Mouse (Mus musculus) spleen, adult 2 months (tissue): ENCODE measurements around the gene Erfe. TPM values are rescaled to one million over a fixed set of nuclear protein-coding genes. Genes with fewer than 3 reads are reported as not detected.

Experiments
- DNase-seq, 2 experiments: peaks; one replicate each; pipeline versions ENCODE4 v3.0.0 to v3.0.0-alpha.2; 2012 to 2021; ENCODE audit warnings: low spot score in 2 of 2, low read depth in 1 of 2
- H3K27ac ChIP-seq: fragments of 200-500 bp; 2 replicates; pipeline ENCODE4 v1.5.1; 2012; ENCODE audit warnings: low read length, inconsistent platforms; ENCODE audit not compliant: insufficient read depth
- H3K27me3 ChIP-seq: fragments of 200-500 bp; 2 replicates; pipeline ENCODE4 v1.6.1; 2012; ENCODE audit warnings: mild to moderate bottlenecking, moderate library complexity, low read length, inconsistent platforms; ENCODE audit not compliant: control insufficient read depth, insufficient read depth
- H3K36me3 ChIP-seq: fragments of 200-500 bp; 2 replicates; pipeline ENCODE4 v1.6.1; 2012; ENCODE audit warnings: mild to moderate bottlenecking, low read length, inconsistent platforms; ENCODE audit not compliant: control insufficient read depth, insufficient read depth
- H3K4me1 ChIP-seq: fragments of 200-500 bp; 2 replicates; pipeline ENCODE4 v1.6.1; 2011; ENCODE audit warnings: inconsistent platforms; ENCODE audit not compliant: control insufficient read depth, insufficient read depth, insufficient read length
- H3K4me3 ChIP-seq: fragments of 200-500 bp; 2 replicates; pipeline ENCODE4 v1.5.1; 2011; ENCODE audit warnings: mild to moderate bottlenecking, inconsistent platforms; ENCODE audit not compliant: insufficient read depth, insufficient read length; ENCODE audit errors: extremely low read depth
- CTCF ChIP-seq: fragments of 200-500 bp; IDR thresholded peaks from 2 replicates; pipeline ENCODE4 v1.5.1; 2011; ENCODE audit warnings: mild to moderate bottlenecking, inconsistent platforms; ENCODE audit not compliant: insufficient read depth, insufficient read length, insufficient replicate concordance; ENCODE audit errors: extremely low read depth
- POLR2A ChIP-seq: fragments of 200-500 bp; IDR thresholded peaks from 2 replicates; pipeline ENCODE4 v1.6.1; 2011; ENCODE audit warnings: low read depth, low read length, inconsistent platforms
- WGBS: fragments of 180-500 bp; shearing (Covaris S2); methylation state at CpG from one replicate; pipeline ENCODE4 v1.1.7; 2018; 5-methylcytosine and 5-hydroxymethylcytosine counted together
- polyA plus RNA-seq: library from polyadenylated mRNA; depleted of rRNA; stranded (reverse); fragments of >200 nt; gene quantifications from 2 replicates; pipeline ENCODE4 v1.2.3, GENCODE M21; 2012; rRNA removed

Gene Erfe
- polyA plus RNA-seq, 1 experiment, result 0.51 TPM

- TF ChIP-seq POLR2A (no peak), CTCF (no peak)
- no peak for DNase-seq
- peak overlapping the region; percentile 85 for H3K27ac ChIP-seq
- H3K4me1 ChIP-seq, result peaks cover 9% of the 10 kb centered on the region
- H3K27me3 ChIP-seq, result no peaks in the 10 kb centered on the region
- WGBS, result under 1% methylated on average over 14 of the region's 14 CpGs
- H3K36me3 ChIP-seq, result no peaks in the 10 kb centered on the region
- peak overlapping the region; percentile 63 for H3K4me3 ChIP-seq
Observed at GRCm38 (mm10) chr1:91413536-91413897, 47.3 kb downstream of the Erfe start.

GRCm38 (mm10) chr1:91413898-91414594 is 47.8 kb downstream of the Erfe start, which contains the start of gene Hes6:
Gene Hes6, minus strand, starts transcription at chr1:91414038.
- Histone ChIP-seq H3K27ac (peak within 1 kb of the TSS; percentile 85), H3K36me3 (no peaks in the 10 kb centered on the region), H3K4me1 (peaks cover 9% of the 10 kb centered on the region), H3K27me3 (no peaks in the 10 kb centered on the region), H3K4me3 (peak within 1 kb of the TSS; percentile 91)
- WGBS, result 2% methylated on average over 35 of the region's 39 CpGs
- DNase-seq, result peak in 1 of 2 experiments; percentile 39
- TF ChIP-seq POLR2A (no peak; the same call in 1 of the 2 replicates), CTCF (no peak)

- Histone ChIP-seq H3K4me1 (peaks cover 9% of the 10 kb centered on the region), H3K27ac (no peak overlapping the region), H3K36me3 (no peaks in the 10 kb centered on the region), H3K4me3 (no peak overlapping the region), H3K27me3 (no peaks in the 10 kb centered on the region)
- DNase-seq, result no peak
- no peak for TF ChIP-seq POLR2A
- no peak for TF ChIP-seq CTCF
- WGBS, result 65% methylated on average over 4 of the region's 4 CpGs
Observed at GRCm38 (mm10) chr1:91414903-91415302, 48.7 kb downstream of the Erfe start.

- Histone ChIP-seq H3K27me3 (no peaks in the 10 kb centered on the region), H3K36me3 (no peaks in the 10 kb centered on the region), H3K4me1 (peaks cover 9% of the 10 kb centered on the region), H3K4me3 (no peak overlapping the region), H3K27ac (no peak overlapping the region)
- no peak for DNase-seq
- 86% methylated on average over 5 of the region's 5 CpGs for WGBS
- TF ChIP-seq POLR2A (no peak), CTCF (no peak)
Observed at GRCm38 (mm10) chr1:91415311-91415710, 49.1 kb downstream of the Erfe start.

- H3K4me1 ChIP-seq, result peaks cover 3% of the 10 kb centered on the region; the same call in 1 of the 2 replicates
- WGBS, result 79% methylated on average over 1 of the region's 1 CpGs
- no peak overlapping the region for H3K27ac ChIP-seq
- H3K36me3 ChIP-seq, result no peaks in the 10 kb centered on the region
- H3K4me3 ChIP-seq, result no peak overlapping the region
- TF ChIP-seq CTCF, result no peak
- TF ChIP-seq POLR2A, result no peak
- no peak for DNase-seq
- no peaks in the 10 kb centered on the region for H3K27me3 ChIP-seq
Observed at GRCm38 (mm10) chr1:91417991-91418390, 51.8 kb downstream of the Erfe start.

GRCm38 (mm10) chr1:91419862-91420600 is 53.8 kb downstream of the Erfe start:
- H3K4me3 ChIP-seq, result no peak overlapping the region
- H3K27ac ChIP-seq, result no peak overlapping the region
- no peaks in the 10 kb centered on the region for H3K27me3 ChIP-seq
- TF ChIP-seq POLR2A, result no peak
- no peak for TF ChIP-seq CTCF
- no peak for DNase-seq
- no peaks in the 10 kb centered on the region; the same call in 1 of the 2 replicates for H3K36me3 ChIP-seq
- no peaks in the 10 kb centered on the region for H3K4me1 ChIP-seq
- WGBS, result 89% methylated on average over 10 of the region's 10 CpGs

GRCm38 (mm10) chr1:91420601-91421065 is 54.4 kb downstream of the Erfe start:
- Histone ChIP-seq H3K27me3 (no peaks in the 10 kb centered on the region), H3K27ac (no peak overlapping the region), H3K4me3 (no peak overlapping the region), H3K4me1 (no peaks in the 10 kb centered on the region), H3K36me3 (no peaks in the 10 kb centered on the region; the same call in 1 of the 2 replicates)
- WGBS, result 95% methylated on average over 8 of the region's 8 CpGs
- DNase-seq, result no peak
- TF ChIP-seq POLR2A (no peak), CTCF (no peak)

Other genes starting within 250 kb of the Erfe start
- gene Rbm44, start 221.3 kb upstream of the Erfe start, polyA plus RNA-seq, result 0.05 TPM in 1 of 2 replicates, not detected in the other
- gene Ramp1, start 186.6 kb upstream of the Erfe start, polyA plus RNA-seq, result 15.8 and 22.2 TPM in 2 replicates
- gene Ube2f, start 116.1 kb upstream of the Erfe start, polyA plus RNA-seq, result 28.6 and 31.8 TPM in 2 replicates
- gene Scly, start 68.1 kb upstream of the Erfe start, polyA plus RNA-seq, result 20.9 and 25.3 TPM in 2 replicates
- 0.06 and 0.07 TPM in 2 replicates for gene Espnl, start 44.4 kb upstream of the Erfe start, polyA plus RNA-seq
- 0.75 and 0.84 TPM in 2 replicates for gene Klhl30, start 15.4 kb upstream of the Erfe start, polyA plus RNA-seq
- gene Ilkap, start 32.4 kb downstream of the Erfe start, polyA plus RNA-seq, result 43.9 and 46.7 TPM in 2 replicates
- 59.9 and 87.9 TPM in 2 replicates for gene Hes6, start 47.6 kb downstream of the Erfe start, polyA plus RNA-seq
- gene Per2, start 92.9 kb downstream of the Erfe start, polyA plus RNA-seq, result 3.7 and 5.0 TPM in 2 replicates
- 3.7 and 3.9 TPM in 2 replicates for gene Traf3ip1, start 128.2 kb downstream of the Erfe start, polyA plus RNA-seq
- gene Asb1, start 174.1 kb downstream of the Erfe start, polyA plus RNA-seq, result 9.8 and 15.9 TPM in 2 replicates